Mouse (Mus musculus): ENCODE measurements around the gene Nkx2-5. TPM values are rescaled to one million over a fixed set of nuclear protein-coding genes. Genes with fewer than 3 reads are reported as not detected.
A peak's percentile ranks its signal among the peaks of the same experiment; 100 is the strongest.

The Nkx2-5 gene
- polyA plus RNA-seq, 2 experiments from 2014 or later, result not detected

- no peak for ATAC-seq
Observed at GRCm38 (mm10) chr17:26835956-26836355, 8.9 kb downstream of the Nkx2-5 start.

DNA sequence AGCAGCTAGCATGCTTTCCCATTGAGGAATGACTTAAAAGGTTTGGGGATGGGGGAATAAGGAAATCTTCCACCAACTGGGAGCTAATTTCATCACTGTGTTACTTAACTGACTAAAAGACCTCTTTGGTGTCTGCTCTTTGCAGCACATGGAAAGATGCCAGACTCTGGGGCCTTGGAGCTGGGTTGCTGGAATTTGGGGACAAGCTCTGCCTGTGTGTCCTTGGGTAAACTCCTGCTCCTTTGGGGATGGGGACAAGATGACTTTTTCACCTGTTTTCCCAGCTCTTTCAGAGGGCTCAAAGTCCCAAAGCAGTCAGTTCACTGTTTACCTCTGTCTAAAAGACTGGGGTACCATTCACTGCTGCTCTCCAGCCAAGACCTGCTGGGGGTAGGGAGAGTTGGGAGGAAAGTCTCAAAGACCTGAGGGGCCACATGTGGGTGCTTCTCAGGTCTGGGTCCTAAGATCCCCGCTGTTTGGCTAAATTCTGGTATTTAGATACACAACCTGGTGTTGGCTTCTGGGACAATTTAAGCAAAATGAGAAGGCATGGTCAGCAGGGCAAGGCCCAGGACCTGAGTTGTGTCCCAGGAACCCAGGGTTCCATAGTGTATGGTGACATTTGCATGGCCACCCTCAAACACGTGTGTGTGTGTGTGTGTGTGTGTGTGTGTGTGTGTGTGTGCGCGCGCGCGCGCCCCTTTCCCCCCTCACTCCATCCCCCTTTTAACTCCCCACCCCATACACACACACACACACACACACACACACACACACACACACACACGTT is 9.6 kb downstream of the Nkx2-5 start:
- no peak for ATAC-seq

DNA sequence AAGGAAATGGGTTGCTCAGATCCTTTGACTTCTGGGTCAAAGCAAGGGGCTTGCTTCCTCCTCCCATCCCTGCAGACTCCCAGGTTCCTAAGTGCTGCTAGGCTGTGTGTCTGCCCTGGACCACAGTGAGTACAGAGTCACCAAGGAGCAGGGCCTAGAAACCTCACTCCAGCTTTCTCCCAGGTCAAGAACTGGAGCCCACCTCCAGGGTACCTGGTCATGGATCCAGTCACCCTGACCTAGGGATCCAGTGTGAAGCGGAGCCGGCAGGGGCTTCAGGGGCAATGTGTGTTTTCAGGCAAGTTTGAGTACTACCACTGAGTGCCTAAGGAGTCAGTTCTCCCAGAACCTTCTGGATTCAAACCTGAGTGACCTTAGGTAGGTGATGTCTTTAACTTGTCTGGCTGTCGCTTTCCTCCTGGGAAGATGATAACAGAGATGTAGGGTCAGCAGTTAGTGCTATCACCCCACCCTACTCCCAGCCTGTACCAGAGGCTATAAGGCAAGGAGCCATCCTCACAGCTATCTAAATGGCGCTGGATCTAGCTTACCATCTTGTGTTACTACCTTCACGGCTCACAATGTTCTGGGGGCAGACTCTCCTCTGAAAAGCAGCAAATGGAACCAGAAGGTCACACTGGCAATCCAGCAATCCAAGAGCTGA is 10.4 kb downstream of the Nkx2-5 start:
- no peak for ATAC-seq

- no peak for ATAC-seq
Observed at GRCm38 (mm10) chr17:26833806-26834205, 11.0 kb downstream of the Nkx2-5 start.

- no peak for ATAC-seq
Observed at GRCm38 (mm10) chr17:26826131-26826530, 18.7 kb downstream of the Nkx2-5 start.

DNA sequence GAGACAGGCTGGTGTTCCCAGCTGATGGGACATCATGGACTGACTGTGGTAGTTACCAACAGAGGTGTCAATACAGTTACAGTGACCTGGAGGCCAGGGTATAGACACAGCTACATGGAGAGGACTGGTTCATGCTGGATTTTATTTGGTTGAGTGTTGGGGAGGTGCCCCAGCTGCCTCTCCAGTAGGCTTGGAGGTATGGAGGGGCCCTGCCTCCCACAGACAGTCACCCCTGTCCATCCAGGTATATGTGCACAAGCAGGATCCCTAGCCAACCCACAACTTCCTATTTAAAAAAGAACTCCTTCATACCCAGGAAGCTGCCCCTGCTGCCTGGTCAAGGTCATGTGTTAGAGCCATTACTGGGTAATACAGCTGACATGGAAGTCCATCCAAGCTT is 27.0 kb downstream of the Nkx2-5 start:
- no peak for ATAC-seq

- no peak for ATAC-seq
Observed at GRCm38 (mm10) chr17:26816810-26817209, 28.0 kb downstream of the Nkx2-5 start.

DNA sequence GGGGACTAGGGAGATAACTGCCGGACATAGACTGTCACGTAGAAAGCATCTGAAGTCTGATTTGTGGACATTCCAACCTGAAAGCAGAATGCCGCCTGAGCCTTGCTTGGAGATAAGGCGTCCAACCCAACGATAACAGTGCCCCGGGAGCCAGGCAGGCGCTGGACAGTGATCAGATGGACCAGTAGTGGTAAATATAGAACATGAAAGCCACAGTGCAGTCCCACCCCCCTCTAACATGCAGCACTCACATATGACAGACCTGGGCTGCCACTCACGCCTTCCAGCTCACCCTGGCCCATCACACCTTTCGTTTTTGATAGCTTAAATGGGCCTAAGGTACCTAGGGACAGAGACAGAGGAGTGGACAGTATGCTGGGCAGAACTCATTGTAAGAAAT is 31.3 kb downstream of the Nkx2-5 start:
- ATAC-seq, result no peak

DNA sequence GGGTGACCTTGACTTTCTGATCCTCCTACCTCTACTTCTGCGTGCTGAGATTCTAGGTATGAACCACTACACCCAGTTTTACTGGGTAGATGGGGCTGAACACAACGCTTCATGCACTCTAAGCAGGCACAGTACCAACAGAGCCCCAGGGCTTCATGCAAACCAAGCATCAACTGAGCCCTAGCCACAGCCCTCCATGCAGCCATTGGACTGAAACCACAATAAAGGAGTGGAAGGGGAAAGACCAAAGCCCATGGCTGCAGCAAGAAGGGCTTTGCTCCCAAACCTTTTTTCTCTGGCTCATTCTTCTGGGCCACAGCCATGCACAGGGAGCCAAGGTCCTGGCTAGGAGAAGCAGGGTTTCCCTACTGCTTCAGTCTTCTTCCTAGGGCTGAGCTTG is 32.2 kb downstream of the Nkx2-5 start:
- no peak for ATAC-seq

DNA sequence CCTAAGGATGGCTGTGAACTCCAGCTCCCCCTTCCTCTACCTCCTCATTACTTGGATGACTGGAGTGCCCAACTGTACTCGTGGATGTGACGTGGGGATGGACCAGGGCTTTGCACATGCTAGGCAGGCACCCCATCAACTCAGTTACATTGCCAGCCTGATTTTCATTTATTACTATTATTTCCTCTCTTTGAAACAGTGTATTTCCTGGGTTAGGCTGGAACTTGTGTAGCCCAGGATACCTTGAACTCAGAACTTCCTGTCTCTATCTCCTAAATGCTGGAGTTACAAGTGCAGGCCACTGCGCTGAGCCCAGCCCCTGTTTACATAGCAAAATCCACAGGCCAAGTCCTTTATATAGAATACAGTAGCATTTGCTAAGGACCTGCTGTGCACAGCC is 41.9 kb downstream of the Nkx2-5 start:
- no peak for ATAC-seq

DNA sequence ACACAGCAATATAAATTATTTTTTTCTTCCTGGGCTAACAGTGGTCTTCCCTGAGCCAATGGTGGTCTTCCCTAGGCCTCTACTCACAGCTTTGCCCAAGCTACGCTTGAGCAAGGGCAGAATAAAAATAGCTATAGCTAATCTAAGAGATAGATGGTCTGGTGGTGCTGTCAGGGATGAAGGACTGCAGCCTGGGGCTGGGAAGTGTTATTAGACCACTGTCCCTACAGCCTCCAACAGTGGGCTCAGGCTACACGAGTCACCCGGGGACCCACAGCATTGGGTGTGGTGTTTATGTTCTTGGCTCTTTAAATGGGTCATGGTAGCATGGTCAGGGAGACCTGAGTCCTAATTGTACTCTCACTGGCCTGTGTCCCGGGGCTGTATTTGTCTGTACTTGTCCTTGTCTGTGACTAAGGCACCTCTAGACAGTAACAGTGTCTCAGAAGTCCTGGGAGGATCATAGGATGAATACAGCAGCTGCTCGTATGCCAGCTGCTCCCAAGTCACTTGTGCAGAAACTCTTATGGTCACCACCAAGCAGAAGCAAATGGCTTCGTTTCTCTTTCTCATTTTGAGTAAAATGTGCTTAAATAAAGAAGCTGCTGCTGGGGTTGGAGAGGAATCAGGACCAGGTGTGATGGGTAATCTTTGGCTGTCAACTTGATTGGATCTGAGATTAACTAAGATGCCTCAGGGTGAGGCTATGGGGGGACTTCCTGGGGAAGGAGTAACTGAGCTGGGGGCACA is 47.3 kb downstream of the Nkx2-5 start:
- ATAC-seq, result no peak

- no peak for ATAC-seq
Observed at GRCm38 (mm10) chr17:26795386-26795785, 49.4 kb downstream of the Nkx2-5 start.

- ATAC-seq, result peak; percentile 49
Observed at GRCm38 (mm10) chr17:26794744-26795143, 50.1 kb downstream of the Nkx2-5 start.

DNA sequence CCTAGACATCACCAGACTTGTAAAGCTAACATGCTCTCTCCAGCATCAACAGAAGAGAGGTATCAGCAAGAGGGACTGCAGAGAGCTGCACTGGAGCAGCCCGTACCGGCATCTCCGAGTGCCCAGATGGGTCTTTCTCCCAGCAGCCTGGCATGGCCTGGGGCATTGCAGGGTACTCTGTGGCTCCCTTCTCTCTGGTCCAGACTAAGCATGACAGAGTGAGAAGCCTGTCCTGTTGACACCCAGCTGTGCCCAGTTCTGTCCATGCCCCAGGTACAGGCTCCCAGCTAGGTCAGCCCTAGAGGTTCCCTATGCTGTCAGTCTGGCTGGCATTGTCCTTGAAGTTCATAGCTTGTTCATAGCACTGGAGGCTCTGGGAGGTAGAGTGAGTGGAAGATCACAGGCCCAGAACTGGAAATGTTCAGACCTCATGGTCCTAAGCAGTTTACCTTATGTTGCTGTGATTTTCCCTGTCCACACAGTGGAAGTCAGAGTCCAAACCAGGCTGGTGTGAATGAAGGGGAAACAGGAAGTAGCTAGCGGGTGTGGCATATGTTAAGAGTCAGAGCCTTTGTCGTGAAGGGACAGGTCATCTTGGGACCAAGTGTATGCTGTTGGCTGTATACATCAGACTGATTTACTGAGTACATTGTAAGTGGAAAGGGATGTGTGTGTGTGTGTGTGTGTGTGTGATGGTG is 51.6 kb downstream of the Nkx2-5 start:
- no peak for ATAC-seq

DNA sequence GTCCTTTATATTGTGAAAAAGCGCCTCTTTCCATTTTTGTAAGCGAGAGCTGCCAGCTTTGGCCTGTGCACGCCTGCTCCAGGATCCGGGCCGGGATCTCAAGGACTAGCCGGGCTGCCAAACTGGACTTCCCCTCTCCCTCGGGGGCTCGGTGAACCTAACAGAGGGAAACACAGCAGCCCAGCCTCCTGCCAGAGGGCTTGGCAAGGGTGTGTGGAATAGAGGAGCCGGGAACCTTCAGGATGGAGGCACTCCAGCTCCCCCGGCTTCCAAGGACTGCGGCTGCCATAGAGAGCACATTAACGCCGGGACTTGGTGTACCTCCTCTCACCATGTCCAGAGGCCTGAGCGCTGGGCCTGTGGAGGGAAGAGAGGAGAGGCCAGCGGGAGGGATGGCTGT is 52.7 kb downstream of the Nkx2-5 start:
- no peak for ATAC-seq

DNA sequence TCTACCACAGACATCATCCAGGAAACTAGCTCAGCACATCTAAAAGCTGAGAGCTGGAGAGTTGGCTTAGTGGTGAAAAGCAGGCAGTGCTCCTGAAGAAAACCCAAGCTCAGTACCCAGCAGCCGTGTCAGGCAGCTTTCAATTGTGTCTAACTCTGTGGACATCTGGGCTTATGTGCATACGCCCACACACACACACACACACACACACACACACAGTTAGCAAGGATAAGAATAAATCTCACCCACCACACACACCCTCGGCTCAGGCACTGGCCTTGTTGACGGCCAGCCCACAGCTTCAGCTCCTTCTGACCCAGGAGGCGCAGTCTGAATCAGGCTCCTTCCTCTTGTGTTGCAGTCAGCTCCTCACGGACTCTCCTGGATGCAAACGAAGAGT is 53.2 kb downstream of the Nkx2-5 start:
- no peak for ATAC-seq

DNA sequence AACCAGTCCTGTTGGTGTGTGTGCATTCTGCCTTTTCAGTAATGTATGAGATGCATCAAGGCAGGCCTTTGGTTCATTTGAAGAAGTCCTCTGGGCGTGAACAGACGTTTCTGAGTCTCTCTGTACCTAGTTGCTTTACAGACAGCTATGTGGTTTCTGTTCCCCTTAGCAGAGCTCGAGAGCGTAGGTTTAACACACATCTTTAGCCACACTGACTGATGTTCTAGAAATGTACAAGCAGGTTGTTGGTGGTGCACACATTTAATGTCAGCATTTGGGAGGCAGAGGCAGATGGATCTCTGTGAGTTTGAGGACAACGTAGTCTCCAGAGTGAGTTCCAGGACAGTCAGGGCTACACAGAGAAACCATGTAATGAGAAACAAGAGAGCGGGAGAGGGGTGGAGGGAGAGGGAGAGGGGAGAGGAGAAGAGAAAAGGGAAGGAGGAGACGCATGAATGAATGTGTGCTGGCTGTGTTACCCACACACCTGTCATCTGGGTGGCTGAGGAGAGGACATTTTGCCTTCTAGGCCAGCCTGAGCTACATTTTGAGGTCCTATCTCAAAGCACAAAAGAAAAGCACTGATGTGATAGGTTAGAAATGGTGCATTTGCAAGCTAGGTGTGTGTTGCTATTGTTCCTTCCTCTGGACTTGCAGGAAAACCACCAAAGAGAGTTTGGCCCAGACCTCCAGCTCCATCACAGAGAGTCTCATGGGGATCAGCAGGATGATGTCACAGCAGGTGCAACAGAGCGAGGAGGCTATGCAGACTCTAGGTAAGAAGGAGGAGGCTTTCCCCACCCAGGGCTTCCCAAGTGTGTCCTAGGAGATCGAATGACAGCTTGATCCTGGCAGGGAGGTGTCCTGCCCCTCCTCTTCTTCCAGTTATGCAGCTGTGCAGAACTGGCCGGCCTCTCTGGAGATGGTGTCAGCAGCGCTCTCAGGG is 54.3 kb downstream of the Nkx2-5 start:
- no peak for ATAC-seq

DNA sequence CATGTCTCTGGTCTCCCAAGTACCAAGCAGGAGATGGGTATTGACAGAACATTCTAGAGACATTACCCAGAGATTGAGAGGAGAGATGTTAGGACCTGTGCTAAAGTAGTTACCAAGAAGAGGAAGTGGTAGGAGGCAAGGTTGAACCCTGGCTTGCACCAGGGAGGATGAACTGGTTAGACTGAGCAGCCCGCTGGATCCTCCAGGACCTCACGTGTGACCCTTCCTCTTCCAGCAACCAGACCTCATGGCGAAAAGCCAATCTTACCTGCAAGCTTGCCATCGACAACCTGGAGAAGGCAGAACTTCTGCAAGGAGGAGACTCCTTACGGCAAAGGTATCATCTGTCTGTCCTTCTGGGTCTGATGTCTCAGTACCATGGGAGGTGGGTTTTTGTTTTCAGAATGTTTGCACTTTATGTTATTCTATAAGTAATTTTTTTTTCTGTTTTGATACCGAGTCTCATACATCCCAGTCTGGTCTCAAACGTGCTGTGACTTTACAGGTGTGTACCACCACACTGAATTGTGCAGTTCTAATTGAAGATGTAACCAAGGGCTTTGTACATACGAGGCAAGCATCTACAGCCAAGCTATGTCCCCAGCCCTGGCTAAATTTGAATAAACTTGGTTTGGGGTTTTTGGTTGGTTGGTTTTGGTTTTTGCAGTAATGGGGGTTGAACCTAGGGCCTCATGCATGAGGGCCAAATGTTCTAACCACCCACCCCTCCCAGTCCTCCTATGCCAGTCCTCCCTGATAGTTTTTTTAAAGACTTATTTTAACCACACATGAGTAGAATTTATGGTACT is 55.1 kb downstream of the Nkx2-5 start:
- ATAC-seq, result no peak

- ATAC-seq, result no peak
Observed at GRCm38 (mm10) chr17:26788986-26789385, 55.8 kb downstream of the Nkx2-5 start.

Data from CD4-positive, CD25-positive, alpha-beta regulatory T cell, adult 4 months (primary cell).